Mouse (Mus musculus) embryonic facial prominence, embryonic 11.5 days (tissue): ENCODE measurements around the gene Fam198a. TPM values are rescaled to one million over a fixed set of nuclear protein-coding genes. Genes with fewer than 3 reads are reported as not detected.

Source experiments
- ATAC-seq: fragments of 200-750 bp; cut with Nextera tagmentation; replicated peaks from 2 replicates; pipeline ENCODE4 v1.8.0; 2017; ENCODE audit warnings: low read depth; ENCODE audit not compliant: insufficient number of reproducible peaks, low FRiP score, low TSS enrichment
- DNase-seq: peaks from one replicate; pipeline ENCODE4 v3.0.0-alpha.2; 2015; ENCODE audit warnings: low spot score
- H3K27ac ChIP-seq: fragments of 300-500 bp; sonication (generic); replicated peaks from 2 replicates; pipeline ENCODE4 v1.5.1; 2014; ENCODE audit warnings: mild to moderate bottlenecking, low read depth, low read length, control low read depth
- H3K27me3 ChIP-seq: fragments of 300-500 bp; sonication (generic); 2 replicates; pipeline ENCODE4 v1.6.1; 2014; ENCODE audit warnings: mild to moderate bottlenecking, low read length, moderate library complexity, mixed read lengths; ENCODE audit not compliant: control insufficient read depth, insufficient read depth
- H3K36me3 ChIP-seq: fragments of 300-500 bp; sonication (generic); replicated peaks from 2 replicates; pipeline ENCODE4 v1.6.1; 2014; ENCODE audit warnings: low read depth, mild to moderate bottlenecking, low read length, moderate library complexity, mixed read lengths; ENCODE audit not compliant: control insufficient read depth, insufficient read depth
- H3K4me1 ChIP-seq: fragments of 300-500 bp; sonication (generic); 2 replicates; pipeline ENCODE4 v1.6.1; 2014; ENCODE audit warnings: low read length, mixed read lengths; ENCODE audit not compliant: control insufficient read depth, insufficient read depth
- H3K4me2 ChIP-seq: fragments of 300-500 bp; sonication (generic); 2 replicates; pipeline ENCODE4 v1.6.1; 2014; ENCODE audit warnings: low read depth, mild to moderate bottlenecking, control low read depth, low read length, moderate library complexity
- H3K4me3 ChIP-seq: fragments of 300-500 bp; sonication (generic); 2 replicates; pipeline ENCODE4 v1.5.1; 2014; ENCODE audit warnings: low read depth, low read length, control low read depth
- H3K9ac ChIP-seq: fragments of 300-500 bp; sonication (generic); replicated peaks from 2 replicates; pipeline ENCODE4 v1.6.1; 2014; ENCODE audit warnings: mild to moderate bottlenecking, control low read depth, low read length
- H3K9me3 ChIP-seq: fragments of 300-500 bp; sonication (generic); replicated peaks from 2 replicates; pipeline ENCODE4 v1.6.1; 2016; ENCODE audit warnings: mild to moderate bottlenecking, low read length, inconsistent platforms, mixed read lengths; ENCODE audit not compliant: control insufficient read depth
- WGBS: fragments of 180-500 bp; shearing (Covaris S2); extraction: QIAGEN DNeasy Blood & Tissue Kit; methylation state at CpG from one replicate; pipeline ENCODE4 v1.1.7; 2014; 5-methylcytosine and 5-hydroxymethylcytosine counted together
- polyA plus RNA-seq: library from polyadenylated mRNA; unstranded; fragments of >200 nt; fragmentation: Nextera tagmentation; extraction: Ambion mirVana; gene quantifications from 2 replicates; pipeline ENCODE4 v1.2.1, GENCODE M21; 2014

Fam198a gene
- polyA plus RNA-seq, 1 experiment from 2014 or later: 0.35 TPM

DNA sequence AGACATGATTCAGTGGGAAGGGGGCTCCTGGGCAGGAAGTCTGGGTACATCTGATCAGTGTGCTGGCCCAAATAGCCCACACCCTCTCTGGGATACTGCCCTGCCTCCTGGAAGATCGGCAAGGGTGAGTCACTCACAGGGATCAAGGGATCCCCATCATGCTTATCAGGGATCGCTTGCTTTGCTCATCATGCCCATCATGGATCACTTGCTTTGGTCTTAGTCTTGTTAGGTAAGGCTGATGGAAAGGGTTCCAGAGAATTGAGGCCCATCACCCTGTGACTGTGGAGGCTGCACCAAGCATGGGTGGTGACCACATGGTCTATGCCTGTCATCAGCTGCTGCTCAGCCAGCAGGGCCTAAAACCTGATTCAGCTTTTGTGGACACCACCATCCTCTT, 24.5 kb downstream of the Fam198a start:
- Histone ChIP-seq H3K4me1 (no peaks in the 10 kb centered on the region), H3K27ac (no peak overlapping the region), H3K4me3 (no peak overlapping the region), H3K36me3 (no peaks in the 10 kb centered on the region), H3K9ac (no peak overlapping the region), H3K27me3 (no peaks in the 10 kb centered on the region), H3K9me3 (no peaks in the 10 kb centered on the region), H3K4me2 (no peak overlapping the region)
- no peak for DNase-seq
- 81% methylated on average over 2 of the region's 2 CpGs for WGBS
- no peak for ATAC-seq

DNA sequence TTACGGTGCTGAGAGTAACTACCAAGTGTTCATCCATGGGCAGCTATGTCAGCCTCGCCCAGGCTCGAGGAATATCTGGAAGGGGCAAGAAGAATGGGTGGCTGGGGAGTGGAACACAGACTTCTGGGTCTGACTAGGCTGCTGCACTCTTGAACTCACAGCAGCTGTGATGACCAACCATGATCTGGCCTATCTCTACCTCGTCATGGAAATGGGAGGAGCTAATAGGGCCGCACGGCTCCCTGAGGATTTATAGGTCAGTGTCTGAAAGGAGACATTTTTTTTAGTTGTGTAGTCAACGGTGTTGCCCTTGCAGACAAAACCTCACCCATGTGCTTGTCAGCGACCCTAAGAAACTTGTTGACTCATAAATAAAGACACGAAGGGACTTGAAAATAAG, 30.3 kb downstream of the Fam198a start:
- DNase-seq (no peak), ATAC-seq (no peak)
- Histone ChIP-seq H3K4me3 (no peak overlapping the region), H3K4me1 (no peaks in the 10 kb centered on the region), H3K4me2 (no peak overlapping the region), H3K9me3 (no peaks in the 10 kb centered on the region), H3K27me3 (no peaks in the 10 kb centered on the region), H3K36me3 (no peaks in the 10 kb centered on the region), H3K27ac (no peak overlapping the region), H3K9ac (no peak overlapping the region)
- WGBS: 83% methylated on average over 9 of the region's 9 CpGs

DNA sequence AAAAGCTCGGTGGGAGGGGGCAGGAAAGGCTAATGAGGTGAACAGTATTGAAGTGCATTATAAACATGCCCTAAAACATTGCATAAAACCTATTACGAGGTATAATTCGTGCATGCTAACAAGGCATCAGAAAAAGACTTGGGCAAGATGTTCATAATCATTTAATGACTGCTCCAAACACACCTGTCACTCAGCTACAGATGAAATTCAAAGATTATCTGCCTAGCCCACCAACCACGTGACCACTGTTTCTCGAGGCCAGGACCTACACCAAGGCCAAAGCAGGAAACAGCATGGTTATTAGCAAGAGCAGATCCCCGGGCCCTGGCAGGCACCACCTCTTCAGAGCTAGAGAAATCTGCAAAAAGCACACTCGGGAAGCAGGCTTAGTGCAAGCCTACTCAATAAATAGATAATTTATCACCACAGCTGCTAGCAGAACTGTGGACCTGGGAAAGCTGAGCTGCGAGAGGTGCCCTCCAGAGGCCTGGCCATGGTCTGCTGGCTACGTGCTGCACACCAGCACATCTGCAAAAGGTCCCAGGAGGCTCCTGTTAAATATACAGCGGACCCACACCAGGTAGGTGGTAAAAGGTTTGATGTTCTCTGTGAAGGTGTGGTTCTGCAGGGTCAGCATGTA, 30.8 kb downstream of the Fam198a start:
- no peak overlapping the region for H3K4me2 ChIP-seq
- DNase-seq (no peak), ATAC-seq (no peak)
- no peaks in the 10 kb centered on the region for H3K27me3 ChIP-seq
- WGBS: 86% methylated on average over 10 of the region's 10 CpGs
- no peaks in the 10 kb centered on the region for H3K36me3 ChIP-seq
- H3K4me1 ChIP-seq: no peaks in the 10 kb centered on the region
- H3K9me3 ChIP-seq: no peaks in the 10 kb centered on the region
- no peak overlapping the region for H3K9ac ChIP-seq
- H3K4me3 ChIP-seq: no peak overlapping the region
- H3K27ac ChIP-seq: no peak overlapping the region

DNA sequence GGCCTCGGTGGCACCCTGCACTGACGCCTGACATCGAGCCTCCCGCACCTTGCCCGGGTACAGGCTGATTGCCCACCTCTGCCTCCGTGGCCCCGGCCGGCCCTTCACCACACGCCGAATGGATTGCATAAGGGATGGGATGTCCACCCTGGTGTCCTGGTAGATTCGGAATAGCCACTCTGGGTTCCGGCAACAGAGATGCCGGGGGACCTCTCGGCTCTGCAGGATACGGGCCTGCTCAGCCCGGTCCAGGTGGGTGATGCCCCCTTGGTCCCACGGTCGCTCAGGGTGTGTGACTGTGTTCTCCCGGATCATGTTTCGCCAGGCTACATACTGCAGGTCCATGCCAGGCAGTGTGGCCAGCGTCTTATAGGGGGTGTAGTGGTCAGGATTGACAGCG, 31.4 kb downstream of the Fam198a start:
- no peak overlapping the region for H3K27ac ChIP-seq
- H3K36me3 ChIP-seq: no peaks in the 10 kb centered on the region
- no peaks in the 10 kb centered on the region for H3K27me3 ChIP-seq
- no peak for DNase-seq
- no peak overlapping the region for H3K4me3 ChIP-seq
- no peak overlapping the region for H3K9ac ChIP-seq
- 95% methylated on average over 22 of the region's 22 CpGs for WGBS
- ATAC-seq: no peak
- H3K4me2 ChIP-seq: no peak overlapping the region
- H3K9me3 ChIP-seq: no peaks in the 10 kb centered on the region
- no peaks in the 10 kb centered on the region for H3K4me1 ChIP-seq

DNA sequence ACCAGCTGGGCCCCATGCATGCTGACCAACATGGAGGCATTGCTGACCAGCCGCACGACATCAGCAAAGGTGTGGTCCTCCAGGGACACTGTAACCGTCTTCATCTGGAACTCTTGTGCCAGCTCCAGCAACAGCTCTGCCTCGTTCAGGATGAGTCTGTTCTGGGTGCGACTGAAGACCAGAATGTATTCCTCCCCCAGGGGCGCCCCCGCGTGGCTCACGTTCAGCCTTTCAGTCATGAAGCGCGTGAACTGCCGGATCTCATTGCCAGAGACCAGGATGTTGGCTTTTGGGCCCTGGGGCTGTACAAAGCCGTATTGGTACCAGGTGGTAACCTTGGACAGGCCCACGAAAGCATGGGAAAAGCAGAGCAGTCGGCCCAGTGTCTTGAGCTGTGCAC, 31.9 kb downstream of the Fam198a start:
- WGBS: 88% methylated on average over 15 of the region's 15 CpGs
- H3K27me3 ChIP-seq: no peaks in the 10 kb centered on the region
- no peak overlapping the region for H3K27ac ChIP-seq
- H3K9ac ChIP-seq: no peak overlapping the region
- H3K4me1 ChIP-seq: no peaks in the 10 kb centered on the region
- no peaks in the 10 kb centered on the region for H3K9me3 ChIP-seq
- no peaks in the 10 kb centered on the region for H3K36me3 ChIP-seq
- no peak overlapping the region for H3K4me2 ChIP-seq
- ATAC-seq (no peak), DNase-seq (no peak)
- no peak overlapping the region for H3K4me3 ChIP-seq

DNA sequence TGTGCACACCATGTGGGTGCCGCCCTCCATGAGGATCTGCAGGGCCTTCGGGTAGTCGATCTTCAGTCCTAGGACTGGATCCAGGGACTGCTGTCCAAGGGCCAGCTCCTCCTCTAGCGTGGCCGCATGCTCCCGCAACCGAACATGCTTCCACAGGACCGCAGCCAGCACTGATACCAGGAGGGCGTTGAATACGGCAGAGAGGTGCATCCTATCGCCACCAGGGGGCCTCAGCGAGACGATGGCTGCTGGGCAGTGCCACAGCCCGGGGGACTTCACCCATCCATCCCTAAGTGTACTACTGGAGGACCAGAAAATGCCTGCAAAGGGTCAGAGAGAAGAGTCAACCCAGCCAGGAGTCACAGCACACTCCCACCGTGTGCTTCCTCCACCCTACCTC, 32.7 kb downstream of the Fam198a start:
- Histone ChIP-seq H3K4me2 (no peak overlapping the region), H3K4me3 (no peak overlapping the region), H3K27me3 (no peaks in the 10 kb centered on the region), H3K36me3 (no peaks in the 10 kb centered on the region), H3K9ac (no peak overlapping the region), H3K4me1 (no peaks in the 10 kb centered on the region), H3K27ac (no peak overlapping the region), H3K9me3 (no peaks in the 10 kb centered on the region)
- 54% methylated on average over 15 of the region's 15 CpGs for WGBS
- DNase-seq (peak; percentile 63), ATAC-seq (peak; percentile 26; the same call in 1 of the 2 replicates)

DNA sequence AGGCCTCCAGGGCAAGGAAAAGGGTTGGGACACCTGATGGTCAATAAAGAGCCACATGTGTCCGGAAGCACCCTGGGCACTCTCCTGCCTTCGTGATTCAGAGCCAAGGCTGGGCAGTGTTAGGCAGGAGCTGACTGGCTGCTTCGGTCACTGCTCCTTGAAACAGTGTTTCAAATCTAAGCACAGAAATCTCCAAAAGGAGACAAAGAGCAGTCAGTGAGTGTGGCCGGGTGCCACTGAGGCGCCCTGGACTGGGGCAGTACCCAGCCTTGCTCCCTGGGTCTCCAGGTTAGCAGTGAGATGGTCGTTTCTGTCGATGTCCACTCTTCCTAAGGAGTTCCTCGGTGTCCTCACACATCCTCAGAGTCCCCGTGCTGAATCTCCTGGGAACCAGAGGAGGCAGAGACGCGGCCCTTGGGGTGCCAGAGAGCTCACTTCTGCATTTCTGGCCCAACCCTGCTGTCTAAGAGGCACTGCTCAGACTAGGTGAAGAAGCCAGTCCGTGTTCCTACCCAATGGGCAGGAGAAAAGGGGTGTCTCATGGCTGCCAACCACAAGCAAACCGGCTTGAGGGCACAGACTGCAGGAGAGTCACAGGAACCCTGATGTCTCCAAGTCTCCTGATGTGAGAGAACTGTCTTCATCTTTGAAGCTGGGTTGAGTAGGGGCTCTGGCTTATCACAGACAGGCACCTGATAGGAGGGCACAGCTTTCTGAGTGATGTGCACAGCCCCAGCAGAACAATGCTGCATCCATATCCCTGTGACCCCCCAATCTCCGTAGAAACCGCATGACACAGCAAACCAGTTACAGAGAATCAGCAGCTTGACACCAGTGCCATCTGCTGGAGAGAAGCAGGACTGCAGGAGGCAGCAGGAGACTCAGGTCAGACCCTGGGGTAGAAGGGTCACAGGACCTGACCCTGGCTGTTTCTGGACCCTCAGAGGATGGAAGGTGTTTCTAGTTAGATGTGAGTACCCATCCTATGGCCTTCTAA, 34.0 kb downstream of the Fam198a start:
- no peak overlapping the region for H3K4me3 ChIP-seq
- ATAC-seq (no peak), DNase-seq (peak; percentile 77)
- no peak overlapping the region for H3K4me2 ChIP-seq
- H3K9ac ChIP-seq: no peak overlapping the region
- no peaks in the 10 kb centered on the region for H3K36me3 ChIP-seq
- no peaks in the 10 kb centered on the region for H3K9me3 ChIP-seq
- H3K27ac ChIP-seq: no peak overlapping the region
- no peaks in the 10 kb centered on the region for H3K27me3 ChIP-seq
- WGBS: 74% methylated on average over 15 of the region's 15 CpGs
- no peaks in the 10 kb centered on the region for H3K4me1 ChIP-seq

DNA sequence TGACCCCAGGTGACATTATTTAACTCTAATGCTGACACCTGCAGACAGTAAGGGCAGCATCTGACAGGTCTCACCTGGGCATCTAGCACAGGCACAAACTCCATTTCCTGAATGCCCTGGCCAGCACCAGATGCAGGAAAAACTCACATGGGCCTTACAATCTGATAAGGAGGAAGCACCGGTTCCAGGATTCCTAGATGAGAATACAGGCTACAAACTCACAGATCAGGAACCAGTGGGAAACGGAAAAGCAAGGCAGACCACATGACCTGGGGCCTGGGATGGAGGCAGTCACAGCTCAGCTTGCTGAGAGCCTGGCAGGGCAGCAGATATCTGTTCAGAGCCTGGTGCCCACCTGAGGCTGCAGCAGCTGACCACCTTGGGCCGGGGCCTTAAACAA, 38.1 kb downstream of the Fam198a start:
- no peaks in the 10 kb centered on the region for H3K4me1 ChIP-seq
- DNase-seq (no peak), ATAC-seq (no peak)
- H3K9me3 ChIP-seq: no peaks in the 10 kb centered on the region
- H3K27me3 ChIP-seq: no peaks in the 10 kb centered on the region
- H3K9ac ChIP-seq: no peak overlapping the region
- H3K4me2 ChIP-seq: no peak overlapping the region
- H3K27ac ChIP-seq: no peak overlapping the region
- H3K4me3 ChIP-seq: no peak overlapping the region
- 77% methylated on average over 3 of the region's 3 CpGs for WGBS
- H3K36me3 ChIP-seq: no peaks in the 10 kb centered on the region
